Mouse (Mus musculus): Measurements from ENCODE around the gene Cdk5. TPM values are rescaled to one million over a fixed set of nuclear protein-coding genes. Genes with fewer than 3 reads are reported as not detected.
A peak's percentile ranks its signal among the peaks of the same experiment; 100 is the strongest.

Cdk5 gene
- polyA plus RNA-seq, 2 experiments, result 51.7 to 127 TPM

DNA sequence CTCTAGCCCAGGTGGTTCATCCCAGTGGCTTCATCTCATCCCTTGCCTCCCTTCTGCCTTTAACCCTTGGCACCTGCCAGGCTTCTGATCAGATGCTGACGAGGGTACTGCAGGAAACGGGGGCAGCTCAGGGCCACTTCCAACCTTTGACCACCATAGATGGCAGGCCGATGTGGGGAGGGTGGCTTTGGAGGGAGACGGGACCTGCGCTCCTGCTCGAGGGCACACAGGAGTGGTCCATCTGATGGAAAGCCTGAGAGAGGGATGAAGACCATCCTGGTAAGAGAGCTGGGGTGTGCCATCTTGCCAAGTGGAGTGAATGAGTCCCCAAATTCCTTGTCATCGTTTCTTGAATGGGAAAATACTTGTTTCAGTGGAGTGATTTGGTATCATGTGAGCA lies 19.9 kb upstream of the Cdk5 start:
- DNase-seq (ENCODE audit: low spot score) (no peak), ATAC-seq (ENCODE audit: low FRiP score, low read depth) (no peak)
- Histone ChIP-seq H3K36me3 (ENCODE audit: control insufficient read depth, insufficient read depth, low read length) (peaks cover 52% of the 10 kb centered on the region), H3K4me2 (replicated peaks; ENCODE audit: low read depth, low read length, severe bottlenecking) (no peak overlapping the region), H3K9ac (ENCODE audit: low read depth, low read length, severe bottlenecking) (no peak overlapping the region), H3K9me3 (ENCODE audit: control insufficient read depth, low read length) (no peaks in the 10 kb centered on the region), H3K27ac (replicated peaks; ENCODE audit: low read depth, low read length) (no peak overlapping the region), H3K4me3 (replicated peaks; ENCODE audit: low read length) (no peak overlapping the region), H3K27me3 (ENCODE audit: control insufficient read depth, insufficient read depth, low read length) (no peaks in the 10 kb centered on the region), H3K4me1 (ENCODE audit: control insufficient read depth, insufficient read depth, low read length) (peaks cover 21% of the 10 kb centered on the region)
- TF ChIP-seq POLR2A (IDR thresholded peaks at IDR 0.05; ENCODE audit: borderline replicate concordance, extremely low read depth, insufficient read depth, insufficient read length), result no peak
- WGBS, result 92% methylated on average over 7 of the region's 7 CpGs

DNA sequence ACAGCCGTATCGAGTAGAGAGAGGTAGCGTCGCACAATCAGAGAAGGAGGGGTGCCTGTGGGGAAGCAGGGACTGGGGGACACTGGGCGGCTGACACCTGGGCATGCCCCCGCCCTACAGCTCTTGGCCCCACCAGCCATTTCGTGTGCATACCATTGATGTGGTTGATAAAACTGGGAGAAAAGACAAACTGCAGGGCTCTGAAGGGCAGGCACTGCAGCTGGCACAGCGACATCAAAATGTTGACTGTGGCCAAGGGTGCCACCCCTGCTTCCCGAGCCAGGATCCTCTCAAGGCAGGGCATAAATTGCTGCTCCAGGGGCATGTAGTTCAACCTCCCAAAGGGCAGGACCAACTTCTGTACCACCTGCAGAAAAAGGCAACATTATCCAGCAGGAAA lies 18.7 kb upstream of the Cdk5 start:
- Histone ChIP-seq H3K4me2 (replicated peaks; ENCODE audit: low read depth, low read length, severe bottlenecking) (no peak overlapping the region), H3K36me3 (ENCODE audit: control insufficient read depth, insufficient read depth, low read length) (peaks cover 61% of the 10 kb centered on the region), H3K27me3 (ENCODE audit: control insufficient read depth, insufficient read depth, low read length) (no peaks in the 10 kb centered on the region), H3K4me3 (replicated peaks; ENCODE audit: low read length) (no peak overlapping the region), H3K4me1 (ENCODE audit: control insufficient read depth, insufficient read depth, low read length) (peaks cover 13% of the 10 kb centered on the region), H3K27ac (replicated peaks; ENCODE audit: low read depth, low read length) (no peak overlapping the region), H3K9ac (ENCODE audit: low read depth, low read length, severe bottlenecking) (no peak overlapping the region), H3K9me3 (ENCODE audit: control insufficient read depth, low read length) (no peaks in the 10 kb centered on the region)
- DNase-seq (ENCODE audit: low spot score), result no peak
- ATAC-seq (ENCODE audit: low FRiP score, low read depth), result no peak
- TF ChIP-seq POLR2A (IDR thresholded peaks at IDR 0.05; ENCODE audit: borderline replicate concordance, extremely low read depth, insufficient read depth, insufficient read length), result no peak
- WGBS, result 83% methylated on average over 9 of the region's 9 CpGs

DNA sequence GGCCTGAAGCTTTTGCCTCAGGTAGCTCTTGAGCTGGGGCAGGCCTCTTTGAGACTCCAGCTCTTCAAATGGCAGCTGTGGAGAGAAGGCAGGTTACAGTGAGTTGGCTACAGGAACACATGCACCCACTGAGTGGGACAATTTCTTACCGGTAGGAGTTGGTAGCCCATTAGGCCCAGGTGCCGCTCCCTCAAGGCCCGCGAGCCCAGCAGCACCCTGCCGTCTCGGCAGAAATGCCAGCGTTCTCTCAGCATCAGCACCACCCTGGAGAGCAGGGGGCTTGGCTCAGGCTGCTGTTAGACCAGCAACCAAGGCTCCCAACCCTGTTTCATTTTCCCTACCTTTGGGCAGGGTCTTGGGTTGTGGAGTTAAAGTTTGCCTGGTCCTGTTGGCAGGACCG lies 17.9 kb upstream of the Cdk5 start:
- no peak for DNase-seq (ENCODE audit: low spot score)

DNA sequence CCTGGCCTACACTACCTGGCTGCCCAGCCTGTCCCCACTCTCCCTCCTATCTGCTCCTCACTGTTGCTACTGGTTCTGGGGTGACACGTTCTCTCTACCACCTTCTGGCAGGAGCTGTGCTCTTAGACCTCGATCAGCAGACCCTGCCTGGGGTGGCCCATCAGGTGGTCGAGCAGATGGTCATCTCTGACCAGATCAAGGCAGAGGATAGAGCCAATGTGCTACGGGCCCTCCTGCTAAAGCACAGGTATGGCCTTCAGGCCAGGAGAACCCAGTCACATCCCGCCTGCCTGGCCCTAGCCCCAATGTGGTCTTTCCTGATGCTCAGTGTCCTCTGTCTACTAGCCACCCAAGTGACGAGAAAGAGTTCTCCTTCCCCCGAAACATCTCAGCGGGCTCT lies 10.7 kb upstream of the Cdk5 start:
- H3K27me3 ChIP-seq (ENCODE audit: control insufficient read depth, insufficient read depth, low read length), result no peaks in the 10 kb centered on the region
- 88% methylated on average over 8 of the region's 8 CpGs for WGBS
- no peaks in the 10 kb centered on the region for H3K9me3 ChIP-seq (ENCODE audit: control insufficient read depth, low read length)
- no peaks in the 10 kb centered on the region for H3K4me1 ChIP-seq (ENCODE audit: control insufficient read depth, insufficient read depth, low read length)
- H3K36me3 ChIP-seq (ENCODE audit: control insufficient read depth, insufficient read depth, low read length), result peaks cover 96% of the 10 kb centered on the region
- DNase-seq (ENCODE audit: low spot score), result no peak
- H3K27ac ChIP-seq (replicated peaks; ENCODE audit: low read depth, low read length), result no peak overlapping the region
- no peak for TF ChIP-seq POLR2A (IDR thresholded peaks at IDR 0.05; ENCODE audit: borderline replicate concordance, extremely low read depth, insufficient read depth, insufficient read length)
- ATAC-seq (ENCODE audit: low FRiP score, low read depth), result no peak
- H3K4me3 ChIP-seq (replicated peaks; ENCODE audit: low read length), result no peak overlapping the region
- no peak overlapping the region for H3K4me2 ChIP-seq (replicated peaks; ENCODE audit: low read depth, low read length, severe bottlenecking)
- H3K9ac ChIP-seq (ENCODE audit: low read depth, low read length, severe bottlenecking), result no peak overlapping the region

More for the DNA sequence above, 17.9 kb upstream of the Cdk5 start:
- no peak overlapping the region for H3K27ac ChIP-seq (replicated peaks; ENCODE audit: low read depth, low read length)
- no peak overlapping the region for H3K4me3 ChIP-seq (replicated peaks; ENCODE audit: low read length)
- H3K4me1 ChIP-seq (ENCODE audit: control insufficient read depth, insufficient read depth, low read length), result peaks cover 10% of the 10 kb centered on the region
- H3K27me3 ChIP-seq (ENCODE audit: control insufficient read depth, insufficient read depth, low read length), result no peaks in the 10 kb centered on the region
- H3K4me2 ChIP-seq (replicated peaks; ENCODE audit: low read depth, low read length, severe bottlenecking), result no peak overlapping the region
- H3K9ac ChIP-seq (ENCODE audit: low read depth, low read length, severe bottlenecking), result no peak overlapping the region
- no peak for ATAC-seq (ENCODE audit: low FRiP score, low read depth)
- no peaks in the 10 kb centered on the region for H3K9me3 ChIP-seq (ENCODE audit: control insufficient read depth, low read length)
- peaks cover 69% of the 10 kb centered on the region for H3K36me3 ChIP-seq (ENCODE audit: control insufficient read depth, insufficient read depth, low read length)
- TF ChIP-seq POLR2A (IDR thresholded peaks at IDR 0.05; ENCODE audit: borderline replicate concordance, extremely low read depth, insufficient read depth, insufficient read length), result no peak
- WGBS, result 94% methylated on average over 8 of the region's 8 CpGs

- TF ChIP-seq POLR2A (IDR thresholded peaks at IDR 0.05; ENCODE audit: borderline replicate concordance, extremely low read depth, insufficient read depth, insufficient read length), result no peak
- Histone ChIP-seq H3K4me3 (replicated peaks; ENCODE audit: low read length) (no peak overlapping the region), H3K27me3 (ENCODE audit: control insufficient read depth, insufficient read depth, low read length) (no peaks in the 10 kb centered on the region), H3K27ac (replicated peaks; ENCODE audit: low read depth, low read length) (no peak overlapping the region), H3K9ac (ENCODE audit: low read depth, low read length, severe bottlenecking) (peak overlapping the region; percentile 28; the same call in 1 of the 2 replicates), H3K4me1 (ENCODE audit: control insufficient read depth, insufficient read depth, low read length) (peaks cover 33% of the 10 kb centered on the region), H3K36me3 (ENCODE audit: control insufficient read depth, insufficient read depth, low read length) (peaks cover 47% of the 10 kb centered on the region), H3K9me3 (ENCODE audit: control insufficient read depth, low read length) (no peaks in the 10 kb centered on the region), H3K4me2 (replicated peaks; ENCODE audit: low read depth, low read length, severe bottlenecking) (peak overlapping the region; percentile 94)
- 16% methylated on average over 7 of the region's 9 CpGs for WGBS
- no peak for DNase-seq (ENCODE audit: low spot score)
- no peak for ATAC-seq (ENCODE audit: low FRiP score, low read depth)
Observed at GRCm38 (mm10) chr5:24428596-24428995, 5.3 kb upstream of the Cdk5 start.

- no peak for DNase-seq (ENCODE audit: low spot score)
Observed at GRCm38 (mm10) chr5:24427981-24428402, 4.7 kb upstream of the Cdk5 start.

More at GRCm38 (mm10) chr5:24427981-24428402, 4.7 kb upstream of the Cdk5 start:
- Histone ChIP-seq H3K27ac (replicated peaks; ENCODE audit: low read depth, low read length) (no peak overlapping the region), H3K4me3 (replicated peaks; ENCODE audit: low read length) (0 out of 2 replicates have a peak overlapping the region, but pooled peaks have one; percentile 1), H3K9ac (ENCODE audit: low read depth, low read length, severe bottlenecking) (peak overlapping the region; percentile 28; the same call in 1 of the 2 replicates), H3K9me3 (ENCODE audit: control insufficient read depth, low read length) (no peaks in the 10 kb centered on the region), H3K36me3 (ENCODE audit: control insufficient read depth, insufficient read depth, low read length) (peaks cover 41% of the 10 kb centered on the region), H3K27me3 (ENCODE audit: control insufficient read depth, insufficient read depth, low read length) (no peaks in the 10 kb centered on the region), H3K4me2 (replicated peaks; ENCODE audit: low read depth, low read length, severe bottlenecking) (peak overlapping the region; percentile 94), H3K4me1 (ENCODE audit: control insufficient read depth, insufficient read depth, low read length) (peaks cover 33% of the 10 kb centered on the region)
- 9% methylated on average over 15 of the region's 15 CpGs for WGBS
- no peak for TF ChIP-seq POLR2A (IDR thresholded peaks at IDR 0.05; ENCODE audit: borderline replicate concordance, extremely low read depth, insufficient read depth, insufficient read length)
- ATAC-seq (ENCODE audit: low FRiP score, low read depth), result no peak

Measured in limb, embryonic 14.5 days (tissue).